Mouse (Mus musculus) MEL (cell line): ENCODE results near the gene Ggnbp2. TPM values are rescaled to one million over a fixed set of nuclear protein-coding genes. Genes with fewer than 3 reads are reported as not detected.
A peak's percentile ranks its signal among the peaks of the same experiment; 100 is the strongest.

Source experiments
- DNase-seq: peaks from one replicate; pipeline ENCODE4 v3.0.0; 2011; ENCODE audit warnings: low read depth, low spot score
- H3K27ac ChIP-seq: 2 replicates; pipeline ENCODE4 v1.5.1; 2012; ENCODE audit warnings: low read depth, mild to moderate bottlenecking, control low read depth, low read length, moderate library complexity; ENCODE audit not compliant: control insufficient read depth
- H3K27me3 ChIP-seq, 2 experiments: fragments of 150-350 bp in 1 of 2; sonication (generic) in 1 of 2; 2 replicates each; pipeline ENCODE4 v1.6.1; 2012; ENCODE audit warnings: low read length in 2 of 2, mild to moderate bottlenecking in 2 of 2, improper control_type of control experiment in 1 of 2, moderate library complexity in 1 of 2; ENCODE audit not compliant: insufficient read depth in 2 of 2, control insufficient read depth in 1 of 2
- H3K36me3 ChIP-seq, 2 experiments: 2 replicates each; pipeline ENCODE4 v1.6.1; 2012 to 2014; ENCODE audit warnings: low read length in 2 of 2, improper control_type of control experiment in 1 of 2, inconsistent platforms in 1 of 2, mild to moderate bottlenecking in 1 of 2; ENCODE audit not compliant: insufficient read depth in 2 of 2, control insufficient read depth in 1 of 2
- H3K4me1 ChIP-seq, 2 experiments: fragments of 150-350 bp in 1 of 2; sonication (generic) in 1 of 2; 2 replicates each; pipeline ENCODE4 v1.6.1; 2012; ENCODE audit warnings: low read length in 2 of 2, improper control_type of control experiment in 1 of 2, mild to moderate bottlenecking in 1 of 2; ENCODE audit not compliant: insufficient read depth in 2 of 2, control insufficient read depth in 1 of 2
- H3K4me3 ChIP-seq, 2 experiments: fragments of 150-350 bp in 1 of 2; sonication (generic) in 1 of 2; 2 replicates each; pipeline ENCODE4 v1.5.1; 2012; ENCODE audit warnings: low read depth in 2 of 2, low read length in 2 of 2, mild to moderate bottlenecking in 2 of 2, moderate library complexity in 2 of 2, control low read depth in 1 of 2, improper control_type of control experiment in 1 of 2; ENCODE audit not compliant: control insufficient read depth in 1 of 2, insufficient read depth in 1 of 2
- H3K79me2 ChIP-seq: 2 replicates; pipeline ENCODE4 v1.6.1; 2012; ENCODE audit warnings: mild to moderate bottlenecking, low read length, moderate library complexity; ENCODE audit not compliant: control insufficient read depth, poor library complexity, insufficient read depth
- H3K9ac ChIP-seq: 2 replicates; pipeline ENCODE4 v1.6.1; 2012; ENCODE audit warnings: low read depth, mild to moderate bottlenecking, control low read depth, low read length, moderate library complexity; ENCODE audit not compliant: control insufficient read depth, poor library complexity, severe bottlenecking
- H3K9me3 ChIP-seq: fragments of 150-350 bp; sonication (generic); replicated peaks from 2 replicates; pipeline ENCODE4 v1.6.1; 2012; ENCODE audit warnings: mild to moderate bottlenecking, low read length, improper control_type of control experiment, moderate library complexity; ENCODE audit not compliant: insufficient read depth
- CHD1 ChIP-seq: IDR thresholded peaks from 2 replicates; pipeline ENCODE4 v1.6.1; 2012; ENCODE audit warnings: low read depth, mild to moderate bottlenecking, inconsistent platforms, low read length, improper control_type of control experiment
- CTCF ChIP-seq, 3 experiments: IDR thresholded peaks in 2 of 3; conservative IDR thresholded peaks in 1 of 3; 2 replicates each; pipeline ENCODE4 v1.5.1; 2011 to 2012; ENCODE audit warnings: low read length in 3 of 3, low read depth in 2 of 3, mild to moderate bottlenecking in 2 of 3, improper control_type of control experiment in 1 of 3, inconsistent platforms in 1 of 3, mixed read lengths in 1 of 3, moderate library complexity in 1 of 3; ENCODE audit not compliant: control insufficient read depth in 1 of 3, insufficient read depth in 1 of 3, poor library complexity in 1 of 3, severe bottlenecking in 1 of 3
- EP300 ChIP-seq, 2 experiments: IDR thresholded peaks; 2 replicates each; pipeline ENCODE4 v1.6.1; 2011; ENCODE audit warnings: improper control_type of control experiment in 2 of 2, low read length in 2 of 2, low read depth in 1 of 2, mild to moderate bottlenecking in 1 of 2
- HCFC1 ChIP-seq: IDR thresholded peaks from 2 replicates; pipeline ENCODE4 v1.6.1; 2012; ENCODE audit warnings: low read depth, mild to moderate bottlenecking, inconsistent platforms, low read length, improper control_type of control experiment, moderate library complexity
- MAFK ChIP-seq: IDR thresholded peaks from 2 replicates; pipeline ENCODE4 v1.6.1; 2011; ENCODE audit warnings: low read depth, mild to moderate bottlenecking, low read length, improper control_type of control experiment, borderline replicate concordance
- MAZ ChIP-seq: IDR thresholded peaks from 2 replicates; pipeline ENCODE4 v1.6.1; 2012; ENCODE audit warnings: low read depth, mild to moderate bottlenecking, inconsistent platforms, low read length, improper control_type of control experiment
- MYB ChIP-seq: IDR thresholded peaks from 2 replicates; pipeline ENCODE4 v1.6.1; 2011; ENCODE audit warnings: mild to moderate bottlenecking, low read depth, low read length, improper control_type of control experiment
- MYC ChIP-seq: IDR thresholded peaks from 2 replicates; pipeline ENCODE4 v1.6.1; 2011; ENCODE audit warnings: low read depth, mild to moderate bottlenecking, low read length, improper control_type of control experiment, moderate library complexity
- POLR2A ChIP-seq, 2 experiments: IDR thresholded peaks; 2 replicates each; pipeline ENCODE4 v1.6.1; 2011 to 2012; ENCODE audit warnings: low read length in 2 of 2, mild to moderate bottlenecking in 2 of 2, control low read depth in 1 of 2, improper control_type of control experiment in 1 of 2, low read depth in 1 of 2, moderate library complexity in 1 of 2; ENCODE audit not compliant: control insufficient read depth in 1 of 2, insufficient read depth in 1 of 2, poor library complexity in 1 of 2
- POLR2AphosphoS5 ChIP-seq: IDR thresholded peaks from 2 replicates; pipeline ENCODE4 v1.6.1; 2012; ENCODE audit warnings: low read depth, borderline replicate concordance, mild to moderate bottlenecking, inconsistent platforms, low read length, moderate library complexity, mixed read lengths
- RCOR1 ChIP-seq: IDR thresholded peaks from 2 replicates; pipeline ENCODE4 v1.6.1; 2012; ENCODE audit warnings: low read depth, mild to moderate bottlenecking, inconsistent platforms, low read length, improper control_type of control experiment
- SMC3 ChIP-seq: IDR thresholded peaks from 2 replicates; pipeline ENCODE4 v1.6.1; 2011; ENCODE audit warnings: low read depth, low read length, improper control_type of control experiment
- TAL1 ChIP-seq: IDR thresholded peaks from 2 replicates; pipeline ENCODE4 v1.6.1; 2012; ENCODE audit warnings: mild to moderate bottlenecking, inconsistent platforms, low read length, moderate library complexity, mixed read lengths
- UBTF ChIP-seq: IDR thresholded peaks from 2 replicates; pipeline ENCODE4 v1.6.1; 2012; ENCODE audit warnings: low read depth, mild to moderate bottlenecking, inconsistent platforms, low read length, improper control_type of control experiment, moderate library complexity, borderline replicate concordance; ENCODE audit not compliant: insufficient read depth
- USF2 ChIP-seq, 2 experiments: IDR thresholded peaks; 2 replicates each; pipeline ENCODE4 v1.6.1; 2011 to 2012; ENCODE audit warnings: improper control_type of control experiment in 2 of 2, low read length in 2 of 2, borderline replicate concordance in 1 of 2, inconsistent platforms in 1 of 2, low read depth in 1 of 2, mild to moderate bottlenecking in 1 of 2; ENCODE audit not compliant: insufficient read depth in 1 of 2
- ZKSCAN1 ChIP-seq: IDR thresholded peaks from 2 replicates; pipeline ENCODE4 v1.6.1; 2012; ENCODE audit warnings: low read depth, mild to moderate bottlenecking, inconsistent platforms, low read length, improper control_type of control experiment, moderate library complexity
- ZNF384 ChIP-seq: IDR thresholded peaks from 2 replicates; pipeline ENCODE4 v1.6.1; 2012; ENCODE audit warnings: low read depth, mild to moderate bottlenecking, inconsistent platforms, low read length, improper control_type of control experiment
- polyA plus RNA-seq, 2 experiments: library from polyadenylated mRNA; stranded (reverse) in 1 of 2; unstranded in 1 of 2; fragments of >175 nt in 1 of 2; fragments of >200 nt in 1 of 2; gene quantifications; 2 replicates each; pipeline versions ENCODE4 v1.2.1 to v1.2.4; 2012; ENCODE audit warnings: low replicate concordance in 2 of 2, low read depth in 1 of 2; ENCODE audit not compliant: insufficient read length in 2 of 2, insufficient read depth in 1 of 2, missing spikeins in 1 of 2
- total RNA-seq: library from RNA; depleted of rRNA; stranded (reverse); fragments of 300-350 nt; gene quantifications from 2 replicates; pipeline ENCODE4 v1.2.3, GENCODE M21; 2012

Gene Ggnbp2
- total and polyA plus RNA-seq, 3 experiments = 55.4 to 89.6 (median 83.0) TPM

GRCm38 (mm10) chr11:84873042-84873833 is 2.6 kb upstream of the Ggnbp2 start (continued):
- TF ChIP-seq HCFC1 (0 out of 2 replicates have a peak, but pooled peaks have one; percentile 57), POLR2AphosphoS5 (no peak), RCOR1 (peak; percentile 85), UBTF (no peak), TAL1 (peak; percentile 81), MAFK (peak; percentile 82), USF2 (IDR thresholded peaks at IDR 0.05; ENCODE audit: borderline replicate concordance in 1 of 2, insufficient read depth in 1 of 2, low read depth in 1 of 2, low read length in 2 of 2) (no peak), CTCF (IDR thresholded peaks at IDR 0.05 in 2 of 3, conservative IDR thresholded peaks at IDR 0.05 in 1 of 3; ENCODE audit: control insufficient read depth in 1 of 3, insufficient read depth in 1 of 3, low read depth in 2 of 3, low read length in 3 of 3, poor library complexity in 1 of 3, severe bottlenecking in 1 of 3) (peak; percentile 5 to 44 (median 19); a peak in 5 of 6 replicates), POLR2A (IDR thresholded peaks at IDR 0.05; ENCODE audit: control insufficient read depth in 1 of 2, insufficient read depth in 1 of 2, low read depth in 1 of 2, low read length in 2 of 2, poor library complexity in 1 of 2) (no peak), MYB (peak; percentile 80)
- TF ChIP-seq, all 39 proteins: peak for 21

GRCm38 (mm10) chr11:84871548-84872069 is 992 bp upstream of the Ggnbp2 start:
- H3K27me3 ChIP-seq = no peaks in the 10 kb centered on the region
- peaks cover 6 to 35% of the 10 kb centered on the region in 2 experiments for H3K36me3 ChIP-seq
- peak overlapping the region; percentile 79 to 98 for H3K4me3 ChIP-seq
- peaks cover 9 to 27% of the 10 kb centered on the region in 2 experiments for H3K4me1 ChIP-seq
- TF ChIP-seq EP300 (IDR thresholded peaks at IDR 0.05; ENCODE audit: low read depth in 1 of 2, low read length in 2 of 2) (no peak), ZNF384 (peak; percentile 55; the same call in 1 of the 2 replicates), CHD1 (peak; percentile 22; the same call in 1 of the 2 replicates), ZKSCAN1 (no peak), SMC3 (no peak), MAZ (no peak), MYC (peak; percentile 6; the same call in 1 of the 2 replicates)
- peaks cover 37% of the 10 kb centered on the region for H3K79me2 ChIP-seq
- peak overlapping the region; percentile 98 for H3K9ac ChIP-seq
- H3K27ac ChIP-seq = peak overlapping the region; percentile 92
- H3K9me3 ChIP-seq = no peaks in the 10 kb centered on the region
- DNase-seq = peak; percentile 54
